Mouse (Mus musculus) thymus, adult 2 months (tissue): ENCODE data around the gene Zfp273.

Experiments used
- CTCF ChIP-seq: fragments of 200-500 bp; IDR thresholded peaks from 2 replicates; pipeline ENCODE4 v1.5.1; 2012; ENCODE audit warnings: mild to moderate bottlenecking, control low read depth, low read length, moderate library complexity, borderline replicate concordance; ENCODE audit not compliant: control insufficient read depth, poor library complexity, insufficient read depth; ENCODE audit errors: extremely low read depth
- POLR2A ChIP-seq: fragments of 200-500 bp; IDR thresholded peaks from 2 replicates; pipeline ENCODE4 v1.6.1; 2012; ENCODE audit warnings: mild to moderate bottlenecking, low read length, control low read depth, moderate library complexity; ENCODE audit not compliant: control insufficient read depth, poor library complexity, insufficient read depth; ENCODE audit errors: extremely low read depth

DNA sequence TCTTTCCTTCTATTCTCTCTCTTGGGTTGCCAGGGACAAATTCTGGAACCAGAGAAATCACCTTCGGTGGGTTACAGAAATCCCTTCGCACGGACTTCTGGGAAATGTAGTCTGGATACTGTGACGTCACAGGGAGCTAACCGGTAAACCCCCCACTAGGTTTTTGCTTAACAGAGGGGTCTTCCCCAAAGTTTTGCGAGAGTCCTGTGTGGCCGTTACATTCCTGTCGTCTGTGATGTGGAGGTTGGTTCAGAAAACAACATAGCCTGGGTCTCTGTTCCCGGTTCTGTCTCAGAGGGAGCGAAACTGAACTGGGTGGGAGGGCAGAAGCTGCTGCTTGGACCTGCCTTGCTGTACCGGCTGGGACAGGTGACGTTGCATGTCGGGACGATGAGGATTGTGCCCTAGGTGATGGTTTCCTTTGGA is 17.4 kb downstream of the Zfp273 start, which contains the start of gene Gm10037:
- TF ChIP-seq CTCF, result no peak
- no peak for TF ChIP-seq POLR2A
